Mouse (Mus musculus) midbrain, embryonic 10.5 days (tissue): ENCODE data around the gene Sele. TPM values are rescaled to one million over a fixed set of nuclear protein-coding genes. Genes with fewer than 3 reads are reported as not detected.

ENCODE experiments used
- DNase-seq: peaks from one replicate; pipeline ENCODE4 v3.0.0-alpha.2; 2017; ENCODE audit warnings: low spot score
- H3K27ac ChIP-seq: fragments of 300-500 bp; sonication (generic); replicated peaks from 2 replicates; pipeline ENCODE4 v1.5.1; 2016; ENCODE audit warnings: mild to moderate bottlenecking
- H3K27me3 ChIP-seq: fragments of 300-500 bp; sonication (generic); 2 replicates; pipeline ENCODE4 v1.6.1; 2016; ENCODE audit warnings: low read depth, mild to moderate bottlenecking; ENCODE audit not compliant: poor library complexity, severe bottlenecking
- H3K36me3 ChIP-seq: fragments of 300-500 bp; sonication (generic); 2 replicates; pipeline ENCODE4 v1.6.1; 2016; ENCODE audit warnings: mild to moderate bottlenecking, moderate library complexity
- H3K4me1 ChIP-seq: fragments of 300-500 bp; sonication (generic); 2 replicates; pipeline ENCODE4 v1.6.1; 2016
- H3K4me3 ChIP-seq: fragments of 300-500 bp; sonication (generic); 2 replicates; pipeline ENCODE4 v1.5.1; 2016; ENCODE audit warnings: mild to moderate bottlenecking, moderate library complexity
- H3K9me3 ChIP-seq: fragments of 300-500 bp; sonication (generic); replicated peaks from 2 replicates; pipeline ENCODE4 v1.6.1; 2016; ENCODE audit warnings: mild to moderate bottlenecking
- WGBS: fragments of 180-500 bp; shearing (Covaris S2); methylation state at CpG from one replicate; pipeline ENCODE4 v1.1.7; 2016; 5-methylcytosine and 5-hydroxymethylcytosine counted together
- polyA plus RNA-seq: library from polyadenylated mRNA; unstranded; fragments of >200 nt; fragmentation: Nextera tagmentation; extraction: Ambion mirVana; gene quantifications from 2 replicates; pipeline ENCODE4 v1.2.1, GENCODE M21; 2016

Sele gene
- polyA plus RNA-seq, 1 experiment from 2014 or later, result not detected

- no peaks in the 10 kb centered on the region for H3K27me3 ChIP-seq
- no peaks in the 10 kb centered on the region for H3K36me3 ChIP-seq
- WGBS, result 94% methylated on average over 9 of the region's 9 CpGs
- H3K4me1 ChIP-seq, result peaks cover 2% of the 10 kb centered on the region; the same call in 1 of the 2 replicates
- H3K4me3 ChIP-seq, result no peak overlapping the region
- DNase-seq, result no peak
- no peak overlapping the region for H3K27ac ChIP-seq
- no peaks in the 10 kb centered on the region for H3K9me3 ChIP-seq
Measured at GRCm38 (mm10) chr1:164053561-164053960, 5.5 kb downstream of the Sele start.

- Histone ChIP-seq H3K9me3 (no peaks in the 10 kb centered on the region), H3K4me3 (no peak overlapping the region), H3K36me3 (no peaks in the 10 kb centered on the region), H3K4me1 (no peaks in the 10 kb centered on the region), H3K27me3 (no peaks in the 10 kb centered on the region), H3K27ac (no peak overlapping the region)
- DNase-seq, result no peak
- 53% methylated on average over 2 of the region's 2 CpGs for WGBS
Measured at GRCm38 (mm10) chr1:164054800-164055199, 6.8 kb downstream of the Sele start.

- WGBS, result 85% methylated on average over 4 of the region's 4 CpGs
- no peaks in the 10 kb centered on the region for H3K4me1 ChIP-seq
- no peak overlapping the region for H3K27ac ChIP-seq
- no peak overlapping the region for H3K4me3 ChIP-seq
- H3K27me3 ChIP-seq, result no peaks in the 10 kb centered on the region
- H3K9me3 ChIP-seq, result no peaks in the 10 kb centered on the region
- no peak for DNase-seq
- H3K36me3 ChIP-seq, result no peaks in the 10 kb centered on the region
Measured at GRCm38 (mm10) chr1:164060071-164060470, 12.0 kb downstream of the Sele start.

GRCm38 (mm10) chr1:164061278-164061677 lies 13.2 kb downstream of the Sele start:
- DNase-seq, result no peak
- Histone ChIP-seq H3K27ac (no peak overlapping the region), H3K27me3 (no peaks in the 10 kb centered on the region), H3K4me1 (no peaks in the 10 kb centered on the region), H3K36me3 (no peaks in the 10 kb centered on the region), H3K9me3 (no peaks in the 10 kb centered on the region), H3K4me3 (no peak overlapping the region)
- 46% methylated on average over 4 of the region's 4 CpGs for WGBS

- Histone ChIP-seq H3K36me3 (no peaks in the 10 kb centered on the region), H3K9me3 (no peaks in the 10 kb centered on the region), H3K4me1 (no peaks in the 10 kb centered on the region), H3K27ac (no peak within 1 kb of the TSS), H3K4me3 (no peak within 1 kb of the TSS), H3K27me3 (no peaks in the 10 kb centered on the region)
- DNase-seq, result no peak
- WGBS, result 76% methylated on average over 4 of the region's 4 CpGs
Measured at GRCm38 (mm10) chr1:164061925-164062324, 13.9 kb downstream of the Sele start, which contains the start of gene Sell. Gene Sell, plus strand, starts transcription at chr1:164061982.

- H3K36me3 ChIP-seq, result no peaks in the 10 kb centered on the region
- no peak overlapping the region for H3K4me3 ChIP-seq
- 74% methylated on average over 2 of the region's 2 CpGs for WGBS
- H3K27me3 ChIP-seq, result no peaks in the 10 kb centered on the region
- DNase-seq, result no peak
- H3K9me3 ChIP-seq, result no peaks in the 10 kb centered on the region
- H3K27ac ChIP-seq, result no peak overlapping the region
- H3K4me1 ChIP-seq, result no peaks in the 10 kb centered on the region
Measured at GRCm38 (mm10) chr1:164062856-164063255, 14.8 kb downstream of the Sele start.

GRCm38 (mm10) chr1:164063745-164064144 lies 15.7 kb downstream of the Sele start:
- no peaks in the 10 kb centered on the region for H3K9me3 ChIP-seq
- no peak overlapping the region for H3K4me3 ChIP-seq
- no peak overlapping the region for H3K27ac ChIP-seq
- H3K27me3 ChIP-seq, result no peaks in the 10 kb centered on the region
- 78% methylated on average over 3 of the region's 3 CpGs for WGBS
- no peak for DNase-seq
- no peaks in the 10 kb centered on the region for H3K4me1 ChIP-seq
- no peaks in the 10 kb centered on the region for H3K36me3 ChIP-seq

GRCm38 (mm10) chr1:164069261-164069660 lies 21.2 kb downstream of the Sele start:
- DNase-seq, result no peak
- H3K9me3 ChIP-seq, result no peaks in the 10 kb centered on the region
- no peaks in the 10 kb centered on the region for H3K27me3 ChIP-seq
- H3K4me3 ChIP-seq, result no peak overlapping the region
- H3K4me1 ChIP-seq, result no peaks in the 10 kb centered on the region
- H3K36me3 ChIP-seq, result no peaks in the 10 kb centered on the region
- no peak overlapping the region for H3K27ac ChIP-seq

- H3K9me3 ChIP-seq, result no peaks in the 10 kb centered on the region
- no peaks in the 10 kb centered on the region for H3K27me3 ChIP-seq
- no peak for DNase-seq
- H3K4me3 ChIP-seq, result no peak overlapping the region
- H3K36me3 ChIP-seq, result no peaks in the 10 kb centered on the region
- H3K4me1 ChIP-seq, result no peaks in the 10 kb centered on the region
- 94% methylated on average over 4 of the region's 4 CpGs for WGBS
- no peak overlapping the region for H3K27ac ChIP-seq
Measured at GRCm38 (mm10) chr1:164070461-164070860, 22.4 kb downstream of the Sele start.

GRCm38 (mm10) chr1:164071111-164071510 lies 23.1 kb downstream of the Sele start:
- H3K4me1 ChIP-seq, result no peaks in the 10 kb centered on the region
- no peaks in the 10 kb centered on the region for H3K36me3 ChIP-seq
- DNase-seq, result no peak
- no peak overlapping the region for H3K27ac ChIP-seq
- 91% methylated on average over 7 of the region's 7 CpGs for WGBS
- H3K9me3 ChIP-seq, result no peaks in the 10 kb centered on the region
- no peak overlapping the region for H3K4me3 ChIP-seq
- no peaks in the 10 kb centered on the region for H3K27me3 ChIP-seq

- H3K4me1 ChIP-seq, result no peaks in the 10 kb centered on the region
- no peaks in the 10 kb centered on the region for H3K9me3 ChIP-seq
- no peaks in the 10 kb centered on the region for H3K36me3 ChIP-seq
- H3K27me3 ChIP-seq, result no peaks in the 10 kb centered on the region
- WGBS, result 83% methylated on average over 4 of the region's 4 CpGs
- H3K27ac ChIP-seq, result no peak overlapping the region
- DNase-seq, result no peak
- no peak overlapping the region for H3K4me3 ChIP-seq
Measured at GRCm38 (mm10) chr1:164072001-164072400, 24.0 kb downstream of the Sele start.

GRCm38 (mm10) chr1:164073091-164073490 lies 25.1 kb downstream of the Sele start:
- 87% methylated on average over 9 of the region's 9 CpGs for WGBS
- Histone ChIP-seq H3K4me3 (no peak overlapping the region), H3K4me1 (no peaks in the 10 kb centered on the region), H3K9me3 (no peaks in the 10 kb centered on the region), H3K27me3 (no peaks in the 10 kb centered on the region), H3K27ac (no peak overlapping the region), H3K36me3 (no peaks in the 10 kb centered on the region)
- no peak for DNase-seq

GRCm38 (mm10) chr1:164073803-164074202 lies 25.8 kb downstream of the Sele start:
- Histone ChIP-seq H3K4me1 (no peaks in the 10 kb centered on the region), H3K4me3 (no peak overlapping the region), H3K9me3 (no peaks in the 10 kb centered on the region), H3K27ac (no peak overlapping the region), H3K27me3 (no peaks in the 10 kb centered on the region), H3K36me3 (no peaks in the 10 kb centered on the region)
- DNase-seq, result no peak
- WGBS, result 87% methylated on average over 7 of the region's 7 CpGs

- Histone ChIP-seq H3K4me3 (no peak overlapping the region), H3K9me3 (no peaks in the 10 kb centered on the region), H3K27ac (no peak overlapping the region), H3K27me3 (no peaks in the 10 kb centered on the region), H3K4me1 (no peaks in the 10 kb centered on the region), H3K36me3 (no peaks in the 10 kb centered on the region)
- DNase-seq, result no peak
- 89% methylated on average over 2 of the region's 2 CpGs for WGBS
Measured at GRCm38 (mm10) chr1:164074606-164075140, 26.6 kb downstream of the Sele start.
